Mouse (Mus musculus): ENCODE measurements at regions not wholly inside any gene's neighbourhood (a gene's known extent, or its start where the extent isn't known, plus 50 kb on each side); places are given as distances from the start of the nearest gene placed in this dataset.

- DNase-seq: no peak
These were observed 74.4 kb downstream of the Tbx19 start for GRCm38 (mm10) chr1:165086131-165086530.

GRCm38 (mm10) chr1:165084753-165085152 is 75.8 kb downstream of the Tbx19 start:
- no peak for DNase-seq

DNA sequence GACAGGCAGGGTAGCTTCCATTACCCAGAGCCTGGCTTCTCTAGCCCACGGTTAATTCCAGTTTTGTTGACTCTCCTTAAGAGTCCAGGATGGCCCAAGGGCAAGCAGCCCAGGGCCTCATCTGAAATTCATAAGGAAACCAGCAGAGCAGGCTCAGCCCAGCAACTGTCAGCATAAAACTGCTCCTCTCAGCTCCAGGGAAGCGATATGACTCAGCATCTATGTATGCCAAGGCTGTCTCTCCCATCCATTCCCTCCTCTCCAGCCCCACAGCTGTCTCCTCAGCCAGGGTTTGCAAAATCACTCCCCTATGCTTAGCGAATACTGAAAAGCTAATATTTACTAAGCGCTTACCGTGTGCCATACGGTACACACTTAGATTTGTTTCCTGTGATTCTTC is 76.4 kb downstream of the Tbx19 start:
- no peak for DNase-seq

- no peak for DNase-seq
These were observed 80.2 kb downstream of the Tbx19 start for GRCm38 (mm10) chr1:165080351-165080750.

DNA sequence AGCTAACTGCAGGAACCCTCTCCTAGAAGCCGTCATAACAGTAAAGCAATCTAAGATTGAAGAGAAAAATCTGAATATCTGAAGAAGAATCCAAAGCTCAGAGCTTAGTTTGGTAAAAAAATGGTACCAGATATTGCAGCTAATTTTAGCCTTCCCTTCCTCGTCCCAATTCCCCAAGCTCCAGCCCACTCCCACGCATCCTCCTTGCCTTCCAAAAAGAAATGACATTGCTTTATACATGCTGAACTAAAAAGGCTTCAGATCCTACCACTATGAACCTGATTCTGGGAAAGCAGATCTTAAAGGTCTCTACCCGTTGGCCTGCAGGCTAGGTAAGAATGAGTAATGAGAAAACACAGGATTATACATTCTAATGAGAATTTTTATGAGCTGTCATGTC is 83.3 kb downstream of the Tbx19 start:
- no peak for DNase-seq

GRCm38 (mm10) chr1:165075301-165076082 is 85.1 kb downstream of the Tbx19 start:
- DNase-seq: no peak

GRCm38 (mm10) chr1:165071831-165072491 is 88.6 kb downstream of the Tbx19 start:
- DNase-seq: no peak

GRCm38 (mm10) chr1:165064981-165065380 is 95.6 kb downstream of the Tbx19 start:
- DNase-seq: no peak

DNA sequence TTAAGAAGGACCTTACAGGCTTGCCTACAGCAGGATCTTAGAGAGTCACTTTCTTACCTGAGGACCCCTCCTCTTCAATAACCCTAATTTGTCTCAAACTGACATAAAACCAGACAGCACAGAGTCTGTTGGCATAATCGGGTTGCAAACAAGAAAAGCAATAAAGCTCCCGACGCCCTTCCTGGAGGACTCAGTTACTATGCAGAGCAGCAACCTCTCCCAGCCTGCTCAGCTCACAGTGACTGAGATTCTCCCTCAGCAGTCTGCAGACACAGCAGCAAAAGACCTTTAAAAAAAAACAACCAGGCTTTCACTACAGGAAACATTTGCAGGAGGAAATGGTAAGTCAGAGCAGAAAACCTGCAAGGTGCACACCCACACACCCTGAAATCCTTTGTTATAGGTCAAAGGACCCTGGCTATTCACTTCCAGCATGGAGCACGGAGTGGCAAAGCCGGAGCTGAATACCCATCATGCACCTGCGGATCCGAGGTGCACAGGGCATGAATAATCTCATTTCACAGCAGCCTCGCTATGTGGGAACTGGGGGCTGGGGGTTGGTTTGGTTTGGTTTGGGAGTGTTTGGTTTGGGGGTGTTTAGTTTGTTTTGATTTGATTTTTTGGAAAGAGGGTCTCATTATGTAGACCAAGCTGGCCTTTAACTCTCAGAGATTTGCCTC is 97.6 kb downstream of the Tbx19 start:
- DNase-seq: no peak

- DNase-seq: no peak
These were observed 99.2 kb downstream of the Tbx19 start for GRCm38 (mm10) chr1:165061420-165061819.

DNA sequence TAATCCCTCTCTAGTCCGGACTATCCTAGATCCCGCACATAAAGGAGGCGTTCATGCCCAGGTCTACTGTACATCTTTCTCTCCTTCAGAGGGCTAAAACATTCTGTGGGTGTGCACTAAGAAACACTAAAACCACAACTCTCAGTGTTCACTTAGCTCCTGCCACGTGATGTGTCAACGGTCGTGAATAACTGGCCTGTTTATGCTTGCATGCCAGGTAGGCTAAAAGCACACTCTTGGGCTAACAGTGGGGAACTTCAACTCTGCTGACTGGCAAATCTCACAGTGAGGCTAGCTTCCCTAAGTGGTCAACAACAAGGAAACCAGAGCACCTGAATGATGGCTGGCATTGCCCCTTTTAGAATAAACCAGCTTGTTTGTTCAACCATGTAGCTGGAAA is 106.3 kb downstream of the Tbx19 start:
- no peak for DNase-seq

DNA sequence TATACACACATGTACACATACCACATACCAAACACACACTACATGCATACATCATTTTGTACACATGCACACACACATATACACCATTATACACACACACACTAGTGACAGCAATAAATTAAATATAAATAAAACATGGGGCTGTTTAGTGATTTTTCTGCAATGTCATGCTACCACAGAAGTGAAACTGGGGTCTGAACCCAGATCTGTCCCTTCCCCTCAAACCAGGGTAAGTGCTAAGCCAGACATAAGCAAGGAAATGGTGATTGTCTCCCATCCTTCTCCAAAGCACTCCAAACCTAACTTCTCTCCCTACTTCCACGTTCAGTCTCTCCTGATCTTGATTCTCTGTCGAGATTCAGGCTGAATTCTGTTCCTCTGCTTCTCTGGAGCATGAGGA is 109.3 kb downstream of the Tbx19 start:
- no peak for DNase-seq

GRCm38 (mm10) chr1:165050176-165050575 is 110.4 kb downstream of the Tbx19 start:
- no peak for DNase-seq

- peak; percentile 39 for DNase-seq
These were observed 111.3 kb upstream of the Xcl1 start for GRCm38 (mm10) chr1:165046637-165047036.

DNA sequence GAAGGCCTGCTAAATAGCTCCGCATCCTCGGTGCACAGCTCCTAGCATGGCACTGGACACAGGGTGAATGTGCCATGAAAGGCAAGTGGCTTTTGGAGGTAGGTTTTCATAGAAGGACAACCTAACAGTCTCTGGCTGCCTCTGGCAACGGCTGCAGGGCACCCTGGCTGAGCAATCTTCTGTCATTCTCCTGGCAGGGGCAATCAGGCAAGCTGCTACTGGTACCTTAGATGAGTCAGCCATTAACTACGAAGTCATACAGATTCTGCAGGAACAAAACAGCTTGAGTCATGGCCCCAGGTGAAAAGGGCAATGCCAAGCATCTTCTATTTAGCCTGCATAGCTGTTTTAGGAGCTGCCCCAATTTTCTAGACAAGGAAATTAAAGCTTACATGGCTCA is 110.7 kb upstream of the Xcl1 start:
- peak; percentile 56 for DNase-seq

DNA sequence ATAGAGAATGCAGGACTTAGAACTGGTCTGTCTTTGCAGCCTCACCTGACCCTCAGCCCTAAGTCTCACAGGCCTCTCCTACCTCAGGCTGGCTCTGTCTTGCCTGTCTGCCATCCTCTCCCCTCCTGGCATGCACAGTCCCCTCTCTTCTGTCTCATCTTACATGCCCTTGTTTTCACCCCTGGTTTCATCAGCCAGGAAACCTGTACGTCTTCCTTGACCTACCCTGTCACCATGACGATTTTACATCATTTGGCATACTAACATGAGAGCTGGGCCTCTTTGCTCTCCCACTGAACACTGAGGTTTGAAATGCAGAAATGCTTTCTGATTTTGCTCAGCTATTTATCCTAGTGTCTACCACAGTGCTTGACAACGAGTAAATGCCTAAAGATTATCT is 108.0 kb upstream of the Xcl1 start:
- no peak for DNase-seq

DNA sequence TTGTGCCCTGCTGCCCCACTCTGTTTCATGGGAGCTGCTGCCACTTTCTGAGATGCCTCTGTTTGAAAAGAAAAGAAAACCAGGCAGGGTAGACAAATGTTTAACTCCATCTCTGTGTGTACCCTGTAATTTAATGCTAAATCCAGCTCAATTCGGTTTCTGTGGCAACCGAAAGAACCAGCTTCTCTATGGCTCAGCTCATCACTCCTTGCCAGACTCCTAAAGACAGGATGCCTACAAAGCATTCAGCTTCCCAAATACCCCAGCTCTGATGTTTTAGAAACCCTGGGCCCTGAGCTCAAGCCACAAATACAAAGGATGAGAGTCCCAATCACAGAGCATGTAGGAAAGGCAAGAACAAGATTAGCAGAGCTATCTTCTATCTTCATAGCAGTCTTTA is 106.8 kb upstream of the Xcl1 start:
- no peak for DNase-seq

DNA sequence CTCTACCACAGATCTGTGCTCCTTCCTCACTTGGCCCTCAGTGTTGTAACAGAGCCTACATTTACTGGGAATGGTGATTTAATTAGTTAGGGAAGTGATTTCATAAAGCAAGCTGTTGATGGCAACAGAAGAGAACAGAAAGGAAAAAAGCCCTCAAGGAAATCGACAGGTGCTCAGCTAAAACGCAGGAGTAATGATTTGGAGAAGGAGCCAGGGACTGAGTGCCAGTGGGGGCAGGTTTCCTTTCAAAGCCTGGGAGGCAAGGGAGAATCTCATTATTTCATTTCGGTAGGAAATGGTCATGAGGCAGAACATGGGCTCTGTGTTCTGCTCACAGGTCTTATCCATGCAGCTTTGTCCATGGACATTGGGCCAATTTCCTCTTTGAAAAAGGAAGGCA is 101.3 kb upstream of the Xcl1 start:
- peak; percentile 33 for DNase-seq

DNA sequence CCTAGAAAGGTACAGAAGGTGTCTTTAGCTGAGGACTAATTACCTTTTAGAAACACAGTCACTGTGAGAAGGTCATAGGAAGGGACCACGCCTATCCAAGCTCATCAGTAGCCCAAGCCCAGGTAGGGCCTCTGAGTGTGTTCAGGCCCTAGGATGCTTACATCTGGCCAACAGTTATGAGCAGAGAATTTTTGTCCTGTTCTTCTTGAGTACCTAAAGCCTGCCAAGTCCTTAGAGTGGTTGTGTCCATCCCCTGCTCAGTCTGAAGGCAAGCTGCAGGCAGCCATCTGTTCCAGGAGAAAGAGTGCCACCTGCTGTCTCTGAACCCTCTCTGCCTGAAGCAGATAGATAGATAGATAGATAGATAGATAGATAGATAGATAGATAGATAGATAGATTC is 100.3 kb upstream of the Xcl1 start:
- DNase-seq: peak; percentile 75

GRCm38 (mm10) chr1:165020960-165021563 is 85.7 kb upstream of the Xcl1 start:
- no peak for DNase-seq

DNA sequence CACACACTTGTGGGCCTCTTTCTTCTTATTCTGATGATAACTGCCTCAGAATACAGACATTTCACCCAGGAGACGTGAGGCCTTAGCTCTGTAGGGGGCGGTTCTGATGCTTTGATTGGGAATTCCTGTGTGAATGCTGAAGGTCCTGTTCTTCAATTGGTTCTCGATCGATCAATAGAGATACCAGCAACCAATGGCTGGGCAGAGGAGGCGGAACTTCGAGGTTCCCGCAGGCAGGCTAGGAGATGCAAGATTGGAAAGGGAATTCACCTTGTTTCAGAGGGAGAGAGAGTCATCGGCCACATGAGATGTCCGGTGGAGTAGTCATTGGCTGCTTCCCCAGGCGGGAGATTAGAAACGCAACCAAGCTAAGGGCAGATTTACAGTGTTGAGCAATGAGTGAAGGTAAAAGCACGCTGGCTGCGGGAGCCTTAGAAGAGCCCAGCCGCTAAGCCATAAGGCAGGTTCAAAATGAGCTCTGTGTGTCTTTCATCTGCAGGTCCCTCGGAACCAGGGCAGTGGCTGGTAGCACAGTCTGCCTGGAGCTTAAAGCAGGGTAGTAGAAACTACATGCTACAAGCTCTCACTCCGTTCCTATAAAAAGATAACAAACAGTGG is 83.5 kb upstream of the Xcl1 start:
- peak; percentile 21 for DNase-seq

DNA sequence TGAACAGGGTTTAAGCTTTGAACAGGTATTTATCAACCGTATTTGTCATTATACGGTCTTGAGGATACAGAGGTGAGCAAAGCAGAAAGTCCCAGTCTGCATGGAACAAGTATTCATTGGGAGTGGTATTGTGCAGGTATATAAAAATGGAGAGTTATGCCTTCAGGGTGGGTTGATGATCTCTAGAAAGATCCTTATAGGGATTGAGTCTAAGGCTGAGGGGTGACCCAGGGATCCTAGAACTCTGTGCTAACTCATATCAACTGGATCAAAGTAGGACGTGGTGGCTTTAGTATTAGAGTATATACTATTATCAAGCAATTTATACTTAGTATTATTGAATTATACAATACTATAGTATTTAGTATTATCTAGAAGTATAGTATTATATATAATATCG is 82.9 kb upstream of the Xcl1 start:
- no peak for DNase-seq

DNA sequence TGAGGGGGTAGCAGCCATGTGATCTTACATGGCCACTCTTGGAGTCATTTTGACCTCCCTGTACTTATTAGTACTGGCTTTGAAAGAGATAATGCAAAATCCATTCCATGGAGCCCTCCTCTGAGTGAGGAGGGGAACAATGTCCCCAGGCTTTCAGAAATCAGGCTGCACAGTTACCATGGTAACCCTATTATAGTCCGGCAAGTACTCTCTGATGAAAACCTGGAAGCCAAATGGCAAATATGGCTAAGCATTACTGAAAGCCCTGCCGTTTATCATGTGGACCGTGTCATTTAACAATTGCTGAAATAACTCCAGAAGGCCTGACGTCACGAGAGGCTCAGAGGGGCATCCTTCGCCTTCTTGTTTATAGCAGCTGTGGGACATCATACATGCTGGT is 82.5 kb upstream of the Xcl1 start:
- no peak for DNase-seq
